Mouse (Mus musculus): ENCODE results near the gene Rab3b. TPM values are rescaled to one million over a fixed set of nuclear protein-coding genes. Genes with fewer than 3 reads are reported as not detected.

The Rab3b gene
- polyA plus RNA-seq (2017; shearing (Covaris generic)) = 0.18 TPM

GRCm38 (mm10) chr4:108878963-108879822 lies at the start of gene Rab3b:
Rab3b (plus strand) TSS chr4:108879063.

GRCm38 (mm10) chr4:108832916-108833827 lies 45.7 kb upstream of the Rab3b start, which contains the start of gene Btf3l4:
Btf3l4 (minus strand) TSS chr4:108833614.

GRCm38 (mm10) chr4:108834115-108834970 lies 44.5 kb upstream of the Rab3b start, which contains the start of gene Txndc12:
Txndc12 (plus strand) TSS chr4:108834601.

GRCm38 (mm10) chr4:108847715-108848504 lies 31.0 kb upstream of the Rab3b start, which contains the start of gene Kti12:
Kti12 (plus strand) TSS chr4:108847785.

GRCm38 (mm10) chr4:108848505-108848848 lies 30.4 kb upstream of the Rab3b start, which contains the start of gene A730015C16Rik:
A730015C16Rik (minus strand) TSS chr4:108848619.

Other genes with a start within 250 kb of the Rab3b start
- gene 3110021N24Rik, start 159.4 kb upstream of the Rab3b start, polyA plus RNA-seq (2017; shearing (Covaris generic)) = not detected
- gene Zfyve9, start 98.3 kb upstream of the Rab3b start, polyA plus RNA-seq (2017; shearing (Covaris generic)) = 0.21 TPM
- gene Btf3l4, start 45.4 kb upstream of the Rab3b start, polyA plus RNA-seq (2017; shearing (Covaris generic)) = 58.6 TPM
- 32.1 TPM for gene Txndc12, start 44.5 kb upstream of the Rab3b start, polyA plus RNA-seq (2017; shearing (Covaris generic))
- 28.8 TPM for gene Kti12, start 31.3 kb upstream of the Rab3b start, polyA plus RNA-seq (2017; shearing (Covaris generic))
- gene A730015C16Rik, start 30.4 kb upstream of the Rab3b start, polyA plus RNA-seq (2017; shearing (Covaris generic)) = 0.63 TPM
- 145 TPM for gene Nrd1, start 121.6 kb downstream of the Rab3b start, polyA plus RNA-seq (2017; shearing (Covaris generic))